ENCODE assay signal across 24 mouse cellular contexts in genomic region chr14:102866511-102866910, GRCm38 (mm10).
A peak's percentile ranks its signal among the peaks of the same experiment; 100 is the strongest.
DNase-seq lines count a peak whose midpoint lies in the region; ATAC-seq and TF ChIP-seq lines count a peak whose summit lies in the region.
"Had no signal": no experiment of that assay in that cellular context is flagged by ENCODE, and none has a peak within 500 bp of the region (broad histone marks: within the 10 kb centered on the region; RNA-seq: fewer than 3 reads in every experiment).

No protein-coding gene starts in this region.

- WGBS in lung, postnatal 0 days, result 32% methylated on average over 1 of the region's 1 CpGs
- 35% methylated on average over 1 of the region's 1 CpGs for WGBS in lung, adult 2 months
- 67% methylated on average over 1 of the region's 1 CpGs for WGBS in hindbrain, postnatal 0 days

- 0 out of 2 replicates have a peak, but pooled peaks have one; percentile 19 for ATAC-seq in lung, postnatal 0 days
- ATAC-seq in common myeloid progenitor, adult 5-6 weeks (replicated peaks; ENCODE audit: low read depth, poor library complexity, severe bottlenecking), result peak; percentile 60
- peak; percentile 97 for ATAC-seq in megakaryocyte progenitor cell, adult 5-6 weeks (replicated peaks; ENCODE audit: poor library complexity)
- no peak for ATAC-seq in hindbrain, postnatal 0 days
- ATAC-seq: activated CD4-positive, CD25-positive, alpha-beta regulatory T cell, adult 4 months; forebrain, embryonic 13.5 days had no signal

- no peak overlapping the region for H3K4me2 ChIP-seq in lung, postnatal 0 days (replicated peaks; ENCODE audit: low read depth, low read length)
- no peak overlapping the region for H3K4me2 ChIP-seq in hindbrain, postnatal 0 days (ENCODE audit: low read depth, low read length)
- H3K4me2 ChIP-seq: forebrain, embryonic 13.5 days; heart, embryonic 13.5 days; hindbrain, embryonic 13.5 days; limb, embryonic 15.5 days; liver, embryonic 15.5 days had no signal

- no peaks in the 10 kb centered on the region for H3K4me1 ChIP-seq in lung, postnatal 0 days (ENCODE audit: insufficient read depth, low read depth, low read length)
- H3K4me1 ChIP-seq in lung, adult 2 months (ENCODE audit: control insufficient read depth, insufficient read depth, low read length), result no peaks in the 10 kb centered on the region
- H3K4me1 ChIP-seq in hindbrain, postnatal 0 days (ENCODE audit: insufficient read depth, low read length), result no peaks in the 10 kb centered on the region
- H3K4me1 ChIP-seq: forebrain, embryonic 13.5 days; heart, embryonic 13.5 days; hindbrain, embryonic 13.5 days; limb, embryonic 15.5 days; liver, embryonic 15.5 days; midbrain, embryonic 10.5 days had no signal

- no peak overlapping the region for H3K9ac ChIP-seq in lung, postnatal 0 days (replicated peaks; ENCODE audit: low read depth)
- H3K9ac ChIP-seq in hindbrain, postnatal 0 days (replicated peaks; ENCODE audit: low read length), result no peak overlapping the region
- H3K9ac ChIP-seq: forebrain, embryonic 13.5 days; heart, embryonic 13.5 days; hindbrain, embryonic 13.5 days; limb, embryonic 15.5 days; liver, embryonic 15.5 days had no signal

- TF ChIP-seq CTCF in lung, postnatal 0 days (IDR thresholded peaks at IDR 0.05), result no peak
- no peak for TF ChIP-seq CTCF in lung, adult 2 months (IDR thresholded peaks at IDR 0.05; ENCODE audit: insufficient read depth, low read length)
- no peak for TF ChIP-seq CTCF in hindbrain, postnatal 0 days (IDR thresholded peaks at IDR 0.05; ENCODE audit: low read depth)

- TF ChIP-seq EP300 in lung, postnatal 0 days (IDR thresholded peaks at IDR 0.05), result no peak

- no peak overlapping the region for H3K4me3 ChIP-seq in lung, postnatal 0 days (ENCODE audit: low read depth, low read length)
- no peak overlapping the region for H3K4me3 ChIP-seq in lung, adult 2 months (replicated peaks; ENCODE audit: extremely low read depth, low read depth, low read length)
- H3K4me3 ChIP-seq in hindbrain, postnatal 0 days (ENCODE audit: low read length), result no peak overlapping the region
- H3K4me3 ChIP-seq: forebrain, embryonic 13.5 days; heart, adult 2 months; heart, embryonic 13.5 days; hindbrain, embryonic 13.5 days; limb, embryonic 15.5 days; liver, embryonic 15.5 days; midbrain, embryonic 10.5 days had no signal

- no peak overlapping the region for H3K27ac ChIP-seq in lung, postnatal 0 days (ENCODE audit: low read length)
- H3K27ac ChIP-seq in hindbrain, postnatal 0 days, result no peak overlapping the region
- H3K27ac ChIP-seq: forebrain, embryonic 13.5 days; heart, adult 2 months; heart, embryonic 13.5 days; hindbrain, embryonic 13.5 days; kidney, postnatal 0 days; limb, embryonic 15.5 days; liver, embryonic 15.5 days; midbrain, embryonic 10.5 days had no signal

- DNase-seq in cerebellum, adult 9-10 months, result peak; percentile 36
- DNase-seq in cerebellum, postnatal 10 days, result no peak
- peak; percentile 45 for DNase-seq in lung, postnatal 0 days (ENCODE audit: low spot score)
- DNase-seq in lung, adult 2 months, result no peak
- no peak for DNase-seq in hindbrain, postnatal 0 days (ENCODE audit: low spot score)
- DNase-seq: cerebellum, postnatal 25 days; gastrocnemius, postnatal 14 days; heart, adult 2 months; heart, postnatal 14 days; kidney, adult 2 months; left cerebral cortex, postnatal 4 days; lung, postnatal 4 days; right cerebral cortex, postnatal 14 days; spleen, adult 18-20 months had no signal

- H3K27me3 ChIP-seq in lung, postnatal 0 days (replicated peaks; ENCODE audit: insufficient read depth, low read length), result no peaks in the 10 kb centered on the region
- H3K27me3 ChIP-seq in hindbrain, postnatal 0 days (ENCODE audit: insufficient read depth, low read length), result no peaks in the 10 kb centered on the region
- H3K27me3 ChIP-seq: forebrain, embryonic 13.5 days; heart, embryonic 13.5 days; hindbrain, embryonic 13.5 days; limb, embryonic 15.5 days; liver, embryonic 15.5 days had no signal

- TF ChIP-seq POLR2A in lung, adult 2 months (IDR thresholded peaks at IDR 0.05; ENCODE audit: borderline replicate concordance, extremely low read depth, low read depth, low read length), result no peak

- H3K9me3 ChIP-seq in lung, postnatal 0 days (ENCODE audit: low read length), result no peaks in the 10 kb centered on the region
- no peaks in the 10 kb centered on the region for H3K9me3 ChIP-seq in hindbrain, postnatal 0 days (ENCODE audit: low read length)
- H3K9me3 ChIP-seq: forebrain, embryonic 13.5 days; heart, embryonic 13.5 days; hindbrain, embryonic 13.5 days; limb, embryonic 15.5 days; liver, embryonic 15.5 days; midbrain, embryonic 10.5 days had no signal

- H3K36me3 ChIP-seq in lung, postnatal 0 days (ENCODE audit: insufficient read depth, low read length), result no peaks in the 10 kb centered on the region
- no peaks in the 10 kb centered on the region for H3K36me3 ChIP-seq in hindbrain, postnatal 0 days (ENCODE audit: insufficient read depth, low read length)
- H3K36me3 ChIP-seq: heart, embryonic 13.5 days; hindbrain, embryonic 13.5 days; limb, embryonic 15.5 days; liver, embryonic 15.5 days; midbrain, embryonic 10.5 days had no signal

Comparison
In these comparisons a context has a peak if more than half of its experiments do, and no peak if none do; other contexts are left out.
1. DNase-seq: peak in cerebellum, adult 9-10 months (single experiment) and lung, postnatal 0 days (single experiment); none in cerebellum, postnatal 10 days (0 of 2), lung, adult 2 months (single experiment) and hindbrain, postnatal 0 days (single experiment).